Mouse (Mus musculus) kidney, postnatal 14 days (tissue): ENCODE data around the gene Gm10037.
"Not testable (repeated sequence)": the region's sequence is repeated elsewhere in the genome, so short reads cannot be mapped to it uniquely, and the experiment has no call there.

Experiments used
- DNase-seq: peaks from one replicate; pipeline ENCODE4 v3.0.0; 2022; ENCODE audit warnings: mixed read lengths

Gm10037 gene

DNA sequence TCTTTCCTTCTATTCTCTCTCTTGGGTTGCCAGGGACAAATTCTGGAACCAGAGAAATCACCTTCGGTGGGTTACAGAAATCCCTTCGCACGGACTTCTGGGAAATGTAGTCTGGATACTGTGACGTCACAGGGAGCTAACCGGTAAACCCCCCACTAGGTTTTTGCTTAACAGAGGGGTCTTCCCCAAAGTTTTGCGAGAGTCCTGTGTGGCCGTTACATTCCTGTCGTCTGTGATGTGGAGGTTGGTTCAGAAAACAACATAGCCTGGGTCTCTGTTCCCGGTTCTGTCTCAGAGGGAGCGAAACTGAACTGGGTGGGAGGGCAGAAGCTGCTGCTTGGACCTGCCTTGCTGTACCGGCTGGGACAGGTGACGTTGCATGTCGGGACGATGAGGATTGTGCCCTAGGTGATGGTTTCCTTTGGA lies at the start of gene Gm10037:
Gene Gm10037 (plus strand): TSS at position 196 of the 426 bp plus-strand sequence.
- DNase-seq = peak; percentile 73

DNA sequence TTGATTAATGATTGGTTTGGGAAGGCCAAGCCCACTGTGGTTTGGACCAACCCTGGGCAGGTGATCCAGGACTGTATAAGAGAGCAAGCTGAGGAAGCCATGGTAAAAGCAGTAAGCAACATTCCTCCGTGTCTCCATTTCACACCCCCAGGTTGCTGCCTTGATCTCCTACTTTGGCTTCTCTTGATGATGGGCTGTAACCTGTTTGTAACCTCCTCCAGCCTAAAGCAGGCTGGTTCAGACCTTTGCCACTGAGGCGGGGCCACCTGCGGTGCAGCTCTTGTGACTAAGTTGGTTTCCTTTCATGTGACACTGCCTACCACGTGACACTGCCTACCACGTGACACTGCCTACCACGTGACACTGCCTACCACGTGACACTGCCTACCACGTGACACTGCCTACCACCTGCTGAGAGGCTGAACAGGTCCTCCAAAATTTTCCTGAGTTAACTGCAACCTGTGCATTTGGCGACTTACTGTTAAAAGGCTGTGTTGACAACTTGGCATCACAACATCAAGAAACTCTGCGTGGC lies 38.9 kb upstream of the Gm10037 start:
- DNase-seq = no peak

DNA sequence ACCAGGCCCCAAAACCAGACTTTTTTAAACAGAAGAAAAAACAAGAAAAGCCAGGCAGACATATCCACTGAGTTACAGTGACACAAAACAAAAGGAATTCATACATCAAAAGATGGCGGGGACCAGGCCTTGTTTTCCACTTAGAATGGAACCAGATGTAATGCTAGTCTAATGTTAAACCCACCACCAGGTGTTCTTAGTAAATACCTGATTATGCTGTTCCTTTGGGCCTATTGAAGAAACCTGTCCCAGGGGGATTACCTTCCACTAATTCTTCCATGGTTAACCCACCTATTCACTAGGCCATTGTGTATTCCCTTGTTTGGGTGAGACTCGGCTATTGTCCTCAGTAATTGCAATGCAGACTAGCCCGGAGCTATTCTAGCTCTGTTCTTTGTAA lies 32.3 kb upstream of the Gm10037 start:
- DNase-seq = no peak

DNA sequence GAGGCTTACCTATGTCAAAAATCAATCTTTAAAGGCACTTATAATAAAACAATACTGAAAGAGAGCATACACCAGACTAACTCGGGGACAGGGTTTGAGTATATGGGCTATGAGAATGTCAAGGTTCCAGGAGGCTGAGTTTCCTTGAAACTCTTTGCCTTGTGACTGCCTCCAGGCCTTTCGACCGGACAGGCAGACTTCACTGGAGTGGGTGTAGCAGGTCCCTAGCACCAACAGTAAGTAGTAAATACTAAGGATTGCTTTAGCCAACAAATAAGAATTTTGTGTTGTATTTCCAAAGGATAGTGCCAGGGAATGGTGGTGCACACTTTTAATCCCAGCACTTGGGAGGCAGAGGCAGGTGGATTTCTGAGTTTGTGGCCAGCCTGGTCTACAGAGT lies 31.8 kb upstream of the Gm10037 start:
- DNase-seq = not testable (repeated sequence)

DNA sequence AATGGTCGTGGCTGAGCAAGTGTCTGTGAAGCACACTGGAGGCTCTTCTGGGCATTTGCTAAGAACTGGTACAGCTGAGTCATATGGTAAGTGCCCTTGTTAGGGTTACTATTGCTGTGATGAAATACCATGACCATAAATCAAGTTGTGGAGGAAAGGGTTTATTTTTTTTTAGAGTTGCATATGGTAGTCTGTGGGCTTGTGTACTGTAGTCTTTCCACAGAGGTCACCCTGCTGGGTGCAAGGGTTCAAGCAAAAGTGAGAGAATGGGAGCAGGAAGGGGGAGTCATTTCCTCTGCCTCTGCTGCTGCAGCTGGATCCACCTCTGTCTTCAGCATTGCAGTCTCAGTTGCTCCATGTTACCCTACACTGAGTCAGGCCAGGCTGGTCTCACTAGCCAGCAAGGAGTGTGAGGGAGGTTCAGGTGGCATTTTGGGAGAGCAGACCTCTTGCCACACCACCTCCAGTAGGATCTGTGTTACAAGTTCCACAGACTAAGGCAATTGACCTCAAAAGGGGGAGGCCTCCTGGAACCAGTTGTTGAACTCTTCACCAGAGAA lies 19.2 kb upstream of the Gm10037 start:
- DNase-seq = no peak

DNA sequence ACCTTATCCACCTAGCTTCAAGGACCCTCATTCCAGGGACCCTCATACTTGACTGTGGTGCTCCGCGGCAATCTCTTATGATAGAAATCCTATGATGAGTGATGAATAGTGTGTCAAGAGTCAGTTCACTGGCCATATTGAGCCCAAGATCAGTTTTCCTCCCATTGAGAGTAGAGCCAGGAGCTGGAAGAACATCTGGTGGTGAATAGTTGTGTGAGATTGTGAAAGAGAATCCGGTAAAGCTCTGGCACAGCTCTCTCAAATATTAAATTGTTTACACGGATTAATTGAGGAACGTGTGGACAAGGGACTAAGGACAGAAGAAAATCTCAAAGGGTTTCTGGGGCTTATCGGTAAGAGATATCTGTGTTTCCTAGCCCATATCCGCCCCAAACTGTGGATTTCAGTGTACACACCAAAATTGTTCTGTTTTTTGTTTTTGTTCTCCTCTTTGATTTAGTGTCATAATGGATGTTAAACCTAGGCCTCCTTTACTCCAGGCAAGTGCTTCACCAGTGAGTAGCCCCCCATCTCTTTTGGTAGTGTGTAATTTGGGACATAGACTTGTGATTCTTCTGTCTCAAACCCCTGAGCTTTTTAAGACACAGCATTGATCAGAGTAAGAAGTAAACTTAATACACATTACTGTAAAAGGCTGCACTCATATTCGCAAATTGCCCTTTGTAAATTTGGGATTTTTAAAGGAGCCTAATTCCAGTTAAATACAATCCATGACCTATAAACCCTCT lies 17.8 kb upstream of the Gm10037 start:
- no peak for DNase-seq

DNA sequence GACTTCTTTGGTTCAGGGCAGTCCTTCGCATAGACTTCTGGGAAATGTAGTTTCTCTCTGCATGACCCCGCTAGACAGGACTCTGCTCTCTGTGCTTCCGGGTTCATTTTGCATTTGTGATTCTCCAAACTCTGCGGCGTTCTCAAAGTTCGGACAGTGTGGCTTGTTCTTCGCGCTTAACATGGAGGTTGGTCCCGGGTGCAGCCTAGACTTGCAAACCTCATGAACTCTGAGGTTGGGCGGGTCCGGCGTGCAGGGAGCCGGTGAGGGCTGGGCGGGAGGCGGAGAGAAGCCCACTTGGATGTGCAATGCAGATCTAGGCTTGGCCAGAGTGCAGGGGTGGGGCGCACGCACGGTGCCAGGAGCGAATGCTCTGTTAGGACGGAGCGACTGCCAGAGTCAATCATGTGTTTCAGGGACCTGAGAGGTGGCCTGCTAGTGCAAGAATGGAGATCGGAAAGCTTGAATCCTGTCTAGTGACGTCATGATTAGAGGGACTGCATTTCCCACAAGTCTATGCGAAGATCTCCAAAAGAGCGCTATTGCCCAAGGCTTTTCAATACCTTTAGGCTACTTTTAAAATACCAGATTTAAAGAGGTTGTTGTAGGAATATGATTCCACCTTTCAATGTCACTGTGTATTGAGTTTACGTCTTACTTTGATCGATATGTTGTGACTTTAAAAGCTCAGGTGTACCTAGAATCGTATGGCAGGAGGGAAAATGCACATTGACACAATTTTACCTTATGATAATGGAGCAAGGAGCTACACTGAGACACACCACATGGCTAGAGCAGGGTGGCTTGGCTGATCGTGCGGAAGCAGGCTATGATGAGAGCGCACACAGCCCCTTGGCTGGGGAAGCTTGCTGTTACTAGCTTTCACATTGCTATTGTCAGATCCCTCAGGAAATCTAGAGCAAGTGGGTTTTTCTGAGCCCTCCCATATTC lies 16.9 kb upstream of the Gm10037 start, which contains the start of gene Zfp273:
Gene Zfp273 (plus strand): TSS at position 31 of the 951 bp plus-strand sequence.
- peak; percentile 84 for DNase-seq

DNA sequence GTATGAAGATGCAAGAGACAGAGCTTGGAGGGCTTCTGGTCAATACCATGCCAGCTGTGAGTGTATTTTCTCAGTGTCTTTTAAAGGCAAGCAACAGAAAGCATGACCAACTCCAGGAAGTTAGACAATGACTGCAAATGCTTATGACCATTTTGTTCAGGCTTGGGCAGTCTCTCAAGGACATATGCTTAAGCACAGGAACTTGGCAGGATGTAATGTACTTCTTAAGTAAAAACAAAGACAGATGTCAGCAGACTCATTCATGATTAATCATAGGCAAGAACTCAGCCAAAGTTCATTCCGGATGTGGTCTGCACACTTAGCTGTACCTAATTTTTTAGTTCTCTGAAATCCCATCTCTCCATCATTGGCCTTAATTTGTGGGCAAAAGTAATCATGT lies 12.3 kb upstream of the Gm10037 start:
- DNase-seq = no peak

DNA sequence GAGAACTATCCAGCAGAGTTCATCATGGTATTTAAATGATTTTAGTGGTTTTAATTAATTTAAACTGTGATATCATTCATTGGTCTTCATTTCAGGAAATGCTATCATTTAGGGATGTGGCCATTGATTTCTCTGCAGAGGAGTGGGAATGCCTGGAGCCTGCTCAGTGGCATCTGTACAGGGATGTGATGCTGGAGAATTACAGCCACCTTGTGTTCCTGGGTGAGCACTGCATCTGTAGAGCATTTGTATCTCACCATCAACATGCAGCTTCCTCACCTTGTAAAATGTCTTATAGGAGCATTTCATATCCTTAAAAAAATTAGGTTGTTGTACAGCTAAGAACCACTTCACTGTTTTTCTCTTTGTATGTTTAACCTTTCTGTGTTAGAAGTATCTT lies 2.2 kb downstream of the Gm10037 start:
- not testable (repeated sequence) for DNase-seq

DNA sequence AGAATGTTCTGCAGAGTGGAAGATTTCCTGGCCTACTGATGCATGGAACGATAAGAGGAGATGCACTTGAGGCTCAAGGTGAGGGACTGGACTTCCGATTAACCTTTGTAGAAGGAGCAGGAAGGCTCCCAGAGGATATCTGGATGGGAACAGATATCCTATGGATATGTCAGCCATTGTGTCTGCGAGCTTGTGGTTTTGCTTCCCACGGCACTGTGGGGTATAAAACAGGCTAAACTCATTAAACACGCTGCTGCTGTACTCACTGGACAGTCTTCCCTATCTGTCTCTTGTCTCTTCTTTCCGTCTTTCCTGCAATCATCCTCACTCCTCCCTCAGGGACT lies 12.8 kb downstream of the Gm10037 start:
- DNase-seq = no peak

DNA sequence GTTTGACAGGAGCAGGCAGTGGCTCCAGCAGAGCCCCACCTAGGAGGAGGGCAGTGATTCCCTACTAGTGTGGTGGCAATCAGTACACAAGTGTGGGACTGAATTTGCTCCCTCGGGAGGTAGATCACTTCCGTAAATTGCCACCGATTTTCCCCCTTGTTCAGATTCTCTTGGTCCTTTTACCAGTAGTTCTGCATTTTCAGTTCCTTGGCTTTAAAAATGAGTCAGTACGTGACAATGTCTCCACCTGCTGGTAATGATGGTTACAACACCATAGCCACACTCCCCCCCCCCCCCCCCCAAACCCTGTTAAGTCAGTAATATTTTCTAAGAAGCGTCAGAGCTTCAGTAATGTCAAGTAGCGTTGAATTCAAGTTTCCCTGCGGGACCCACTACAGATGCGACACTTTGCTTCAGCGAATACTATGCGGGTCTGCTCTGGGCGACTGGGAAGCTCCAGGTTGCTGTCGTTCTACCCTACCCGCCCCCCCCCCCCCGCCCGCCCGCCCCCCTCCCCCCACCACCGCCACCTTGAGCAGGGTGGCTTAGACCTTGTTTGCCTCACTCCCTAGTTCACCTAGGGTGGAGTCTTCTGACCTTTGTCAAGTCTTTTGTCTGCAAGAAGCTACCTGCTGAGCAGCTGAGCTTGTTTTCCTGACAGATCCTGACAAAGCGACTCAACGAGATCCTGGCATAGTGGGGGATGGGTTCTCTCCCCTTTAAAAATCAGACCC lies 13.4 kb downstream of the Gm10037 start:
- peak; percentile 69 for DNase-seq

DNA sequence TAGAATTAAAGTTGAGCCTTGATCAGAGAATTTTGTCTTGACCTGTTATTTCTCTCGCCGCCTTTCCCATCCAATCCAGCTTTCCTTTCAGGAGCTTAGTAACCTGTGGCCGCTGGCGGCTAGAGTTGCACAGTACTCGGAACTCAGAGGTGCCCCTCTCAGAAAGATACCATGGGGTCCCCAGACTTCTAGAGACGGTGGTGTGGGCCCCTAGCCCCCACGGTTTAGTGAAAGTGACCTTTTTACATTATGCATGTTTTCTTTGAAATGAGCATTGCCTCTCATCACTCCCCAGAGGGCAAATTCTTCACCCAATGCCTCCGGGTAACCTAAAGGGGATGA lies 13.9 kb downstream of the Gm10037 start:
- peak; percentile 3 for DNase-seq

DNA sequence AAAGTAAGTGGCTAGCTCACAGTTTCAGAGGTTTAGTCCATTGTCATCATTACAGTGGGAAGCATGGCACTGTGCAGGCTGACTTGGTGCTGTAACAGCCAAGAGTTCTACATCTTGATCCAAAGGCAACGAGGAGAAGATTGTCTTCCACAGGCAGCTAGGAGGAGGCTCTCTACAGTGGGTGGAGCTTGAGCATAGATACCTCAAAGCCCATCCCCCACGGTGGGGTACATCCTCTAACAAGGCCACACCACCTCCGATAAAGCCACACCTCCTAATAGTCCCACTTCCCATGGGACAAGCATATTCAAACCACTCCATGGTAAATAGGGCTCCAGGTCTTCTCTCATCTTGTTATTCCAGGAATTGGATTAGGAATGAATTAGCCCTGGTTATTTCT lies 19.5 kb downstream of the Gm10037 start:
- no peak for DNase-seq

DNA sequence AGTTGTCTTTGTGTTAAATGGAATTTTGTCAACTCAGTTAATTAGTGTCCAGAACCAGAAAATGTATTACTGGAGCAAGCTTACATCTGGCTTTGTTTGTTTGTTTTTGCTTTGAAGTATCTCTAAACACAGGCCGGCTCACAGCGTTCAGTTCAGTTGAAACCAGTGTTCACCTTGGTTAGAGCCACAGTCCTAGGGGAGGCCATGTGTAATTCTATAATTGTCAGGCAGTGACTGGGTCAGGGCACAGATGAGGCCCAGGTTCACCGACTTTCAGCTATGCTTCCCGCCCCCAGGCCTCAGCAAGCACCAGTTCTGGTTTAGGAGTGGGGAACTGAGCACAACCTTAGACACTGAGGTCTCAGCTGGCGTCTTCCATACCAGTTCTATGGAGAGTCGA lies 22.2 kb downstream of the Gm10037 start:
- no peak for DNase-seq

DNA sequence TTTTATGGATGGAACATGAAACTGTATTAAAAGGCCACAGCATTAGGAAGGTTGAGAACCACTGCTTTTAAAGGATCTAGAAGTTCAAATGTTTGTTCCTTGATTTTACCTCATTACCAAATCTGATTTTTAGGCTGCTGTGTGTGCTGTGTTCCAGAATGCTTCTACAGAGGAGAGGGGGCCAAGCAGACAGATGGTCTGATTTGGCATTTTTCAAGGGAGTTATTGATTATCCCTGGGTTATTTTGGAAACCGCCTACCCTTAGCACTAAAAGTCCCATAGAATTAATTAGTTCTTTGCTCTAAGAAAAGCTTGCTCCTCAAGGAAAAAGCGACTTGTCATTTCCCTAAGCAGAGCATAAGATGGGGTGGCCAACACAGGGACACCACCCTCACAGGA lies 23.1 kb downstream of the Gm10037 start:
- no peak for DNase-seq

DNA sequence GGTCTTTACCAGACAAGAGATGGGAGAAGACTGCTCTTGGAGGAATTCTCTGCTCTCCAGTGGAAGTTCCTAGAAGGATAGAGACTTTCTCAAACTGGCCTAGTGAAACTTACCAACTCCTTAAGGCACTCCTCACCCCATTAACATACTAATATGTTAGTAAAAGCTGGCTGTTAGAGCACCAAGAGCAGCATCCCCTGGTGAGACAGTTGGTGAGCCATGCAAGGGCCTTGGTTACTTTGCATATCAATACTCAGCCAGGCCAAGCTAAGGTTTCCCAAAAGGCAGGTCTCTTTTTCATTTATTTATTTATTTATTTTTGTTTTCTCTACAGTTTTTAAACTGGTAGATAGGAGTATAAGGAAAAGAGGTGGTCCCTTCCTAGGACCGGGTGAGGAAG lies 26.4 kb downstream of the Gm10037 start:
- DNase-seq = no peak

DNA sequence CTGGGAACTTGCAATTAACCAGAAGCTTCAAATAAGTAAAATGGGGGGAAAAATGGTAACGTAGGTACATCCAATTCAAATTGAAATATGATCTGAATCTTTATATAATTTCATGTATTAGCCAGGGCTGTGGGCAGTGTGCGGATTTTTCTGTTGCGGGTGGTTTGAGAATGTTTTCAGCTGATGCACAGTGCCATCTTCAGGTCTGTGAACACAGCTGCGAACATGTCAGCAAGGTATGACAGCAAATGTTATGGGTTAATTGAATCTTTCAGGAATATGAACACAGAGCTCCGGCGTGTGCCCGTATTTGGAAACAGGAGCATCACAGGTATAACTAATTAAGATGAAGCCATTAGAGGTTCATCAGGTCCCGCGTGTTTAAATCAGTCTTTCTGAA lies 31.6 kb downstream of the Gm10037 start:
- no peak for DNase-seq

DNA sequence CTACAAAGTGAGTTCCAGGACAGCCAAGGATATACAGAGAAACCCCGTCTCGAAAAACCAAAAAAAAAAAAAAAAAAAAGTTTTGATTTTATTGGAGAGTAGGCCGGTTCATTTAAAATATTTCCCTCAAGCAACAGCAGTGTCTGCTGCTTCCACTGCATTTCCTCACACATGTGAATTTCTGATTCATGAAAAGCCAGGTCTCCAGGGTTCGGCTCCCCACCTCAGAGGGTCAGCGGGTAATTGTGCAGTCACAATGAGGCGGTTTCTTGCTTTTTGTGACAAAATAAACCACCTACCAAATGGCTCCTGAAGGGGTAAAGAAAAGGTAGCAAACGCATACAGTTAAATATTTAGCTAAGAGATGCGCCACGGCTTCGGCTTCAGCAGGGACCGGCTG lies 32.1 kb downstream of the Gm10037 start, which contains the start of gene BC048507:
Gene BC048507 (plus strand): TSS at position 301 of the 400 bp plus-strand sequence.
- DNase-seq = no peak

DNA sequence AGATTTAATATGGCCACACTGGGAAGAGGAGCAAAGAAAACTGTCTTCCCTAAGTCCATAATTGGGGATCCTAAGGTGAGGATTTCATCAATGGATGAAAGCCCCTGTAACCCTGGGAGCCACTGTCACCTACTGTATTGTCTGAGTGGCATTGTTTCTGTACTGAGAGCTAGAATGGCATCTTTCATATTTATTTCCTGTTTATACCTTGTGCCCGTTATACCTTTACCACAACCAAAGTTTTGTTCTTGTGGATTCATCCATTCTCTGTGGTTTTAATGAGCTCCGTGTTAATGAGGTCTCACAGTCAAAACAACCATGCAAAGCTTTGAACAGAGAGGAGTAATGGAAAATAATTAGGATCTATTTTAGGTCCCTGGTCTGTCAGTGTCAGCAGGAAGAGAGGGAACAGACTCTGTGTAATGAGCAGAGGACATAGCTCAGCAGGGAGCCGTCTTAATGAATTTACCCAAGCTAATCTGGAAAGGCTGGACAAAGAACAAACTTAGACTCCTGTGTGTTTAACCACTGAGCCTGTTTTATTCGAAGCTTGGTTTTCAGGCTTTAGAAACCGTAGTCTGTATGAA lies 34.0 kb downstream of the Gm10037 start:
- no peak for DNase-seq

DNA sequence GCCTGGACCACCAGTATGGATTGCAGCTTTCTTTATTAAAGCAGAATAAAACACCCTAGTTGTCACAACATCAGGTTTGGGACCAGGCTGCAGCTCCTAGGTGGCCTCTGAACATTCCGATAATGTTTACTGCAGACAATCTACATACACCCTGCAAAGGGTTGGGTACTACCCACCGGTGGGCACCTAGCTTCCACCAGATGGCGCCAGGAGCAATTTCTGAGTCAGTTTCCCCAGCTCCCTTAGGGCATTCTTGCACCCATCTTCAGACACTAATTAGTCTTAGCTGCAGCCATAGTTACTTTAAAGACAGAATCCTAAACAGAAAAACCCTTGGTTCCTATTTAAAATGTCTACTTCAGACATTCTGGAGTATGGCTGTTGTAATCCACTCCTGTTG lies 37.0 kb downstream of the Gm10037 start:
- DNase-seq = no peak

DNA sequence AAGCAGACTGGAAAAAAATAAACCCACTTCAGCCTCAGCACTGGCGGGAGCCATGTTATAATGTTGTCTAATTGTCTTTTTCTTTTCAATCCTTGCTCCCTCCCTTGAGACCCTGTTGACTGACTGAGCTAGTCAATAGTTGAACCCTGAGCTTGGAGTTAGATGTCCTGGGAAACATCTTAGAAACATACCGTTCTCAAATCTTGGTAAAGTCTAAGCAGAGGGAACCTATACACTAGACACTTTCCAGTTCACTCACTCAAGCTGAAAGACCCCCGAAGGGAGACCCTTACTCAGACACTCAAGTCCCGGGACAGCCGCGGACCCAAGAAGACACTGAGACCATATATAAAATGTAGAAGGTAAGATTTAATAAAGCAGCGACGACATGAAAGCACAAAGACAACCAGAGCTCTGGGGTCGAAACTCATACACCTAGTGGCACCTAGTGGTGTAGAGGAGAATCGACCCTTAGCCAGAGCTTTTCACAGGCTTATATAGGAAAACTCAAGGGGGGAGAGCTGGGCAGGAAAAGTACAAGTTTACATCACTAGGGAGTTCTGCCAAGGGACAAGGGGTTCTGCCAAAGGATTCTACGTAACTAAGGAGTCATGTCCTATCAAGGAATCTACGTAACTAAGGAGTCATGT lies 45.3 kb downstream of the Gm10037 start:
- not testable (repeated sequence) for DNase-seq
